Mouse (Mus musculus) kidney, adult 2 months (tissue): Measurements from ENCODE around the gene Galns.

Experiments
- CTCF ChIP-seq: fragments of 200-500 bp; conservative IDR thresholded peaks from 2 replicates; pipeline ENCODE4 v1.5.1; 2011; ENCODE audit warnings: low read depth, mild to moderate bottlenecking, control low read depth, low read length, moderate library complexity, mixed read lengths; ENCODE audit not compliant: insufficient read depth, insufficient read length
- POLR2A ChIP-seq: fragments of 200-500 bp; IDR thresholded peaks from one replicate; pipeline ENCODE4 v1.6.1; 2011; ENCODE audit warnings: low read depth, low read length, control low read depth

DNA sequence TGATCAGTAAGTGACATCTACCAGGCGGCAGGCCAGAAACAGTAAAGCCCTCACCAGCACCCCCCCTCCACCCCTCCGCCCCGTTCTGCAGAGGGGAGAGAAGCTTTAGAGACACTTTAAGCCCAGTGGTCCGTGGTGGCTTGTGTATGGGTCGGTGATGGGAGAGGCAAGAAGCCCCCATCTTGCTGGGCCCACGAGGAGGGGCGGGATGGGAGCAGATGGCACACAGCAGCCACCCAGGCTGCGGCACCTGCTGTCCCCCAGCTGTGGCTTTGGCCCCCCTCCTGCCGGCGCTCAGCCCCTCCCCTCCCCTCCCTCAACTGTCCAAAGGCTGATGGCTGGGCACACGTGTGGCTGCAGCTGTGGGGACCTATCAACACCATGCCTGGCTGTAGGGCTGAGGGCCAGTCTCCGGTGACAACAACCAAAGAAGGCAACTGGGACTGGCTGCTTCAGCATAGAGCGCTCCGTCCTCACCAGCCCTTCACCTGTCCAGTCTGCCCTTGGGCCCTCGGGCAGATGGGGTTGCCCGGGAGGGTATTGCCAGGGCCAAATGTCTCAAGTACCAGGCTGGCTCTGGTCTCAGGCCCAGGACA, 40.2 kb upstream of the Galns start:
- no peak for TF ChIP-seq CTCF
- TF ChIP-seq POLR2A = no peak
